Mouse (Mus musculus): Measurements from ENCODE around the gene Grm4. TPM values are rescaled to one million over a fixed set of nuclear protein-coding genes. Genes with fewer than 3 reads are reported as not detected.
A peak's percentile ranks its signal among the peaks of the same experiment; 100 is the strongest.

The Grm4 gene
- polyA plus RNA-seq, 1 experiment = 0.81 TPM

- Histone ChIP-seq H3K36me3 (ENCODE audit: control insufficient read depth, insufficient read depth, low read length) (no peaks in the 10 kb centered on the region), H3K4me1 (ENCODE audit: control insufficient read depth, insufficient read depth, low read length) (peaks cover 7% of the 10 kb centered on the region), H3K27ac (ENCODE audit: control insufficient read depth, insufficient read depth, low read depth, low read length) (no peak overlapping the region), H3K27me3 (ENCODE audit: control insufficient read depth, insufficient read depth, low read length) (no peaks in the 10 kb centered on the region), H3K4me3 (ENCODE audit: control insufficient read depth, low read depth, low read length) (no peak overlapping the region)
- TF ChIP-seq CTCF (IDR thresholded peaks at IDR 0.05; ENCODE audit: control insufficient read depth, insufficient read depth, insufficient replicate concordance, low read depth, low read length) (no peak), POLR2A (IDR thresholded peaks at IDR 0.05; ENCODE audit: control insufficient read depth, low read depth, low read length) (no peak)
These were observed 28.0 kb upstream of the Grm4 start for GRCm38 (mm10) chr17:27549234-27549633.

DNA sequence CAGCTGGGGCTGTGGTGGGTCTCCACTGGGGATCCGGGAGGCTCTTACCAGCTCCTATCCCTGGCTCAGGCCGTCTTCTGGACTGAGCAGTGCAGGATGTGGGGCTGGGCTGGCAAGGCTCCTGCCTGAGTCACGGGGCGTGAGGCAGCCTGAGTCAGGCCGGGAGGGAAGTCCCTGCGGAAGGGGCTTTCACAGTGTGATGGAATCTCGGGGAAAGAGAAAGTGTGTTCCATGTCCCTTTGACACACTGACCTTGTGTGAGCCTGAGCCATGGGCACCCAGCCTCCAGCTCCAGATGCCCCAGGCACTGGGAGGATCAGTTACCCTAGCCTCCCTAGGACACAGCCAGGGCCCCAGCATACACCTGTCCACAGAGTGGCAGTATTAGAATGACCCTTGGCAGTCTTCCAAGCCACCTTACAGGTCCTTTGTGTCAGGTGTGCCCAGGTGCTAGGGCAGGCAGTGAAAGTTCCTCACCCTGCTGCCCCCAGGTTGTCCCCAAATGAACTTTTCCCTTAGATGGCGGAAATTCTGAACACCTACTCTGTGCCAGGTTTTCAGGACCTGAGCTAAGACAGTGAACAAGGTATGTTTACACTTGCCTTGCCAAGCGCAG is 26.2 kb upstream of the Grm4 start:
- Histone ChIP-seq H3K36me3 (ENCODE audit: control insufficient read depth, insufficient read depth, low read length) (no peaks in the 10 kb centered on the region), H3K4me3 (ENCODE audit: control insufficient read depth, low read depth, low read length) (no peak overlapping the region), H3K27me3 (ENCODE audit: control insufficient read depth, insufficient read depth, low read length) (no peaks in the 10 kb centered on the region), H3K4me1 (ENCODE audit: control insufficient read depth, insufficient read depth, low read length) (peaks cover 5% of the 10 kb centered on the region), H3K27ac (ENCODE audit: control insufficient read depth, insufficient read depth, low read depth, low read length) (no peak overlapping the region)
- TF ChIP-seq CTCF (IDR thresholded peaks at IDR 0.05; ENCODE audit: control insufficient read depth, insufficient read depth, insufficient replicate concordance, low read depth, low read length) (no peak), POLR2A (IDR thresholded peaks at IDR 0.05; ENCODE audit: control insufficient read depth, low read depth, low read length) (no peak)

- no peak overlapping the region for H3K27ac ChIP-seq (ENCODE audit: control insufficient read depth, insufficient read depth, low read depth, low read length)
- H3K36me3 ChIP-seq (ENCODE audit: control insufficient read depth, insufficient read depth, low read length) = no peaks in the 10 kb centered on the region
- no peak overlapping the region for H3K4me3 ChIP-seq (ENCODE audit: control insufficient read depth, low read depth, low read length)
- H3K27me3 ChIP-seq (ENCODE audit: control insufficient read depth, insufficient read depth, low read length) = no peaks in the 10 kb centered on the region
- H3K4me1 ChIP-seq (ENCODE audit: control insufficient read depth, insufficient read depth, low read length) = peaks cover 5% of the 10 kb centered on the region
- TF ChIP-seq CTCF (IDR thresholded peaks at IDR 0.05; ENCODE audit: control insufficient read depth, insufficient read depth, insufficient replicate concordance, low read depth, low read length) (no peak), POLR2A (IDR thresholded peaks at IDR 0.05; ENCODE audit: control insufficient read depth, low read depth, low read length) (no peak)
These were observed 25.4 kb upstream of the Grm4 start for GRCm38 (mm10) chr17:27546574-27547085.

GRCm38 (mm10) chr17:27545991-27546390 is 24.8 kb upstream of the Grm4 start:
- Histone ChIP-seq H3K27me3 (ENCODE audit: control insufficient read depth, insufficient read depth, low read length) (no peaks in the 10 kb centered on the region), H3K4me1 (ENCODE audit: control insufficient read depth, insufficient read depth, low read length) (peaks cover 5% of the 10 kb centered on the region), H3K27ac (ENCODE audit: control insufficient read depth, insufficient read depth, low read depth, low read length) (no peak overlapping the region), H3K36me3 (ENCODE audit: control insufficient read depth, insufficient read depth, low read length) (no peaks in the 10 kb centered on the region), H3K4me3 (ENCODE audit: control insufficient read depth, low read depth, low read length) (no peak overlapping the region)
- no peak for TF ChIP-seq CTCF (IDR thresholded peaks at IDR 0.05; ENCODE audit: control insufficient read depth, insufficient read depth, insufficient replicate concordance, low read depth, low read length)
- 0 out of 2 replicates have a peak, but pooled peaks have one; percentile 12 for TF ChIP-seq POLR2A (IDR thresholded peaks at IDR 0.05; ENCODE audit: control insufficient read depth, low read depth, low read length)

DNA sequence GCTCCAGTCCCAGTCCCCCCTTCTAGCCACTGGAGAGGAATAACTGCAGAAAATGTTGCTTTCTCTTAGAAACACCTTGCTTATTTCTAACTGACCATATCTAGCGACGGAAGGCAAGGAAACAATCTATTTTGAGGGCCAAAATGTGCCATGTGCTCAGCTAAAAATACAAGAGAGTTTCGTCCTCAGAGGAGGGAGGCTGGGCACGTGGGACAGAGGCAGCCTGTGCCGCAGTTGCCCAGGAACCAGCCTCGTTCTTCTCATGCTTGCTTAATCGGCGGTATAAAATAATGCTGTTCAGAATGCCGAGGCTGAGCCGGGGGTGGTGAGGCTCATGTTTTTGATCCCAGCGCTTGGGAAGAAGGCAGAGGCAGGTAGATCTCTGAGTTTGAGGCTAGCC is 23.3 kb upstream of the Grm4 start:
- no peak overlapping the region for H3K4me3 ChIP-seq (ENCODE audit: control insufficient read depth, low read depth, low read length)
- no peaks in the 10 kb centered on the region for H3K27me3 ChIP-seq (ENCODE audit: control insufficient read depth, insufficient read depth, low read length)
- H3K4me1 ChIP-seq (ENCODE audit: control insufficient read depth, insufficient read depth, low read length) = peaks cover 5% of the 10 kb centered on the region
- no peaks in the 10 kb centered on the region for H3K36me3 ChIP-seq (ENCODE audit: control insufficient read depth, insufficient read depth, low read length)
- no peak overlapping the region for H3K27ac ChIP-seq (ENCODE audit: control insufficient read depth, insufficient read depth, low read depth, low read length)
- TF ChIP-seq CTCF (IDR thresholded peaks at IDR 0.05; ENCODE audit: control insufficient read depth, insufficient read depth, insufficient replicate concordance, low read depth, low read length) = no peak
- TF ChIP-seq POLR2A (IDR thresholded peaks at IDR 0.05; ENCODE audit: control insufficient read depth, low read depth, low read length) = no peak

DNA sequence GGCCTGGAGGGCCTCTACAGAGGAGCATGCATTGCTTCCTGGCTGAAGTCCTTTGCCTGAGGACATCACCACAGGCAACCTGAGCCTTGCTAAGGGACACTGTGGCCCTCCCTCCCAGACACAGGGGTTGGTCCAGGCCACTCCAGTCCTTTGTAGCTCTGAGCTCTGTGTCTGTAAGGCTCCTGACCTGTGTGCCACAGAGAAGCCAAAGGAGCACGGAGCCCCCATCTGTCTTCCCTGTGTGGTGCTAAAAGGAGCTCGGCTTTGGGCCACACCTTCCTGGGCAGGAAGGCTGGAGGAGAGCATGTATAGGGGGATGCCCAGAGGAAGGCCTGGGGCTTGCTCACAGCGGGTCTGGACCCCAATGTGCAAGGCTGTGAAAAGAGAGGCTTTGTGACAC is 20.8 kb upstream of the Grm4 start:
- Histone ChIP-seq H3K27ac (ENCODE audit: control insufficient read depth, insufficient read depth, low read depth, low read length) (no peak overlapping the region), H3K36me3 (ENCODE audit: control insufficient read depth, insufficient read depth, low read length) (no peaks in the 10 kb centered on the region), H3K4me1 (ENCODE audit: control insufficient read depth, insufficient read depth, low read length) (peaks cover 5% of the 10 kb centered on the region), H3K27me3 (ENCODE audit: control insufficient read depth, insufficient read depth, low read length) (no peaks in the 10 kb centered on the region), H3K4me3 (ENCODE audit: control insufficient read depth, low read depth, low read length) (no peak overlapping the region)
- TF ChIP-seq POLR2A (IDR thresholded peaks at IDR 0.05; ENCODE audit: control insufficient read depth, low read depth, low read length) = no peak
- no peak for TF ChIP-seq CTCF (IDR thresholded peaks at IDR 0.05; ENCODE audit: control insufficient read depth, insufficient read depth, insufficient replicate concordance, low read depth, low read length)

DNA sequence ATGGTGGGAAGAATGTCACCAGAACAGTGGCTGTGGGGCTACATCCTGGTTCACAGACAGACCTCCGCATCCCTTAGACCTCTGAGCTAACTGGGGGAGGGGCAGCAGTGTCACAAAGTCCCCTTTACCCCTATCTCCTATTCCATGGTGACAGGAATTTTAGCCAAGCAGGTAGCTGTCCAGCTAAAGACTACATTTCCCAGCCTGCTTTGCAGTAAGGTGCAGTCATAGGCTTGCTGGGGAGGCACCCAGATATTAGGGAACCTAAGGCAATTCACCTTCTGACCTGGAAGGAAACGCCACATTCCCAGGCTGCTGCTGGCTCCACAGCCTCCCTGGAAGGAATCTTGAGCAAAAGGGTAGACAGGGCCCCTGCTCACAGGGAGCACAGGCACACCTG is 20.1 kb upstream of the Grm4 start:
- no peak overlapping the region for H3K4me3 ChIP-seq (ENCODE audit: control insufficient read depth, low read depth, low read length)

More for the DNA sequence above, 20.1 kb upstream of the Grm4 start:
- TF ChIP-seq POLR2A (IDR thresholded peaks at IDR 0.05; ENCODE audit: control insufficient read depth, low read depth, low read length) = no peak
- H3K36me3 ChIP-seq (ENCODE audit: control insufficient read depth, insufficient read depth, low read length) = no peaks in the 10 kb centered on the region
- H3K27me3 ChIP-seq (ENCODE audit: control insufficient read depth, insufficient read depth, low read length) = no peaks in the 10 kb centered on the region
- H3K27ac ChIP-seq (ENCODE audit: control insufficient read depth, insufficient read depth, low read depth, low read length) = no peak overlapping the region
- H3K4me1 ChIP-seq (ENCODE audit: control insufficient read depth, insufficient read depth, low read length) = peaks cover 5% of the 10 kb centered on the region
